Mouse (Mus musculus) mesoderm, embryonic 11.5 days (tissue): ENCODE data around the gene Slc39a12.

Experiments used
- DNase-seq: peaks from one replicate; pipeline ENCODE4 v3.0.0-alpha.2; 2012; ENCODE audit warnings: low read depth, low spot score

Slc39a12 gene

GRCm38 (mm10) chr2:14388162-14388561 lies at the start of gene Slc39a12:
Gene Slc39a12, plus strand, starts transcription at chr2:14388316.
- no peak for DNase-seq

- no peak for DNase-seq
These were observed 46.3 kb upstream of the Slc39a12 start for GRCm38 (mm10) chr2:14341652-14342308.

DNA sequence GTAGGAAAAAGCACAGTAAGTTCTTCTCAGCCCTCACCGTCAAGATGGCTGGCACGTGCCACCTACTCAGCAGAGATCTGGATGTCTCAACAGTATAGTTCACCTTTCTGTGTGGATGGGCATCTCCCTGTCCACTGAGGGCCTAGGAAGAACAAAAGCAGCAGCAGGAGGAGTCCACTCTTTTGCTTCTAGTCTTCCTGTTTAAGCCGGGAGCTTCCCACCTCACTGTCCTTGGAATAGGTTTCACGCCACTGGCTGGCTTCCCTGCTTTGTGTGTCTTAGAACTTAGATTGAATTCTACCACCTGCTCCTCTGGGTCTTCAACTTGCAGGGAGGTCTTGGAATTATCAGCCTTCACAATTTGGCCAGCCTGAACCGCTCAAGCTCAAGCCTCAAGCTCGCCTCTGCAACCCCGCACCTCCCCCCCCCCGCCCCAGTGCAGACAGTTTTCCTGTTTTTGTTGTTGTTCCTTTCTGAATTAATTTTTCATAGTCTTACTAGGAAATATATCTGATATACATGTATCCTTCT lies 45.7 kb upstream of the Slc39a12 start:
- DNase-seq: no peak

DNA sequence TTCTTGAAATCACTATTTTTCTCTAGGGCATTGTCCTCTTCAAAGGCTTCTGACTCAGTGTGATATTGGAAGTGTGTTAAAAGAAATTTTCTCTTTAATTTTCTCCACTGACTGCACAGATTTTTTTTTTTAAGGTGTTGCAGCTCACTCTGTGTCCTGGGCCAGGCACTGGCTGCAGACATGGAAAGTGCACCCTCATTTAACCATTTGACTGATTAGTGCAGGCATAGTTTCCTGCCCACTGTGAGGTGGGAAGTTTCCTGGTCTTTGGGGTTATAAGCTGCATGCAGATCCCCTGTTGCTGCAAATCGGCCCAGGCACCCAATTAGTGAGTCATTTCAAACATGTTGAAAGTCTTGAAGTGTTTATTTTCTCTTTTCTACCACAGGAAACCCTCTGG lies 740 bp downstream of the Slc39a12 start:
- no peak for DNase-seq

- DNase-seq: no peak
These were observed 2.8 kb downstream of the Slc39a12 start for GRCm38 (mm10) chr2:14390900-14391299.

DNA sequence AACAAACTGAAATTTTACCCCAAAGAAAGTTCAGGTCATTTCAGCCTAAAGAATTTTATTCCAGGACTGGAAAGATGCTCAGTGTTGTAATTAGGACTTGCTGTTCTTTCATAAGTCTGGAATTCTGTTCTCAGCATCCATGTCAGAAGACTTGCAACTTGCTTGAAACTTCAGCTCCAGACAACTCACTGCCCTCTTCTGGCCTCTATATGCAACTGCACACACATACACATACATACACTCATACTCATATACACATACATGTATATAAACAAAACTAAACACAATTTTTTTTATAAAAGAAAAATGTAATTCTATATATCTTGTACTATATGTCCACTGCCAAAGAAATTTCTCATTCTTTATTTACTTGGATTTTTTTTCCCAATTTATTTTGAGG lies 14.9 kb downstream of the Slc39a12 start:
- DNase-seq: no peak

DNA sequence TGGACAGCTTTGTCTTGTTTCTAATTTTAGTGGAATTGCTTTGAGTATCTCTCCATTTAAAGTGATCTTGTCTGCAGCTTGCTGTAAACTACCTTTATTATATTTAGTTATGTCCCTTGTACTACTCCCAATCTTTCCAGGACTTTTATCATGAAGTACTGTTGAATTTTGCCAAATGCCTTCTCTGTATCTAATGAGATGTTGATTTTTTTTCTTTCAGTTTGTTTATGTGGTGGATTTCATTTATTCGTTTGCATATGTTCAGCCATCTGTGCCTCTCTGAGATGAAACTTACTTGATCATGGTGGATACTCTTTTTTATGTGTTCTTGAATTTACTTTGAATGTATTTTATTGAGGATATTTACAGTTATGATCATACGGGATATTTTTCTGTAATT lies 40.9 kb downstream of the Slc39a12 start:
- no peak for DNase-seq

DNA sequence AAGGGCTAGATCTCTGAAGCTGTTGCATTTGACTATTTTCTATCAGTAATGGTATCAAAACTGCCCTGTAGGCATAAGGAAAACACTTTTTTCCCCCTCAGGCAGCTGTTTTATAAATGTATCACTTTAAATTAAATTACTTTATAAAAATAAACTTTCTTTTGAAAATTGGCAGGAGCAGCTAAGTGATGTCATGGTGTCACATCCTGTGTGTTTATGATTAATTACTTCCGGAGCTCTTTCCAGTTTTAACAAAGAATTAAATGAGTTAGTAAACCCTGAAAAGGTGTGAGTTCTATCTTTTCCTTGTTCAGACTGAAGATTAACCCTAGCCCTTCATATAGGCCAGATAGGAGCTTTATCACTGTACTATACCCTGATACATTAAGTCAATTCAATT lies 59.2 kb downstream of the Slc39a12 start:
- DNase-seq: no peak

DNA sequence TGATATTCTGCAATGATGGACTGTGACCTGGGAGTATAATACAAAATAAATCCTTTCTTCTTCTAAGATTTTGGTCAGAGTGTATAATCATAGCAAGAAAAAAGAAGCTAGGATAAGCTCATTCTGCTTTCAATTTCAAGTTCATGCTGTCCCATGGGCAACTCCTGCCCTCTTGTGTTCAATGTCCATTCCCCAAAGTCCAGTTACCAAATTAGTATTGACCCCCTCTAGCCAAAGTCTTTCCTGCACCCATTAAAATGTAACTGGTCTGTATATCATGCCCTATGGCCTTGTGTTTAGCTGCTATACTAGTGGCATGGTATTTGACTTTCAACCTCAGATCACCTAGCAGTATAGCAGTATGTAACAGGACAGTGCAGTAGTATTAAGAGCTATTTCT lies 62.8 kb downstream of the Slc39a12 start:
- no peak for DNase-seq

DNA sequence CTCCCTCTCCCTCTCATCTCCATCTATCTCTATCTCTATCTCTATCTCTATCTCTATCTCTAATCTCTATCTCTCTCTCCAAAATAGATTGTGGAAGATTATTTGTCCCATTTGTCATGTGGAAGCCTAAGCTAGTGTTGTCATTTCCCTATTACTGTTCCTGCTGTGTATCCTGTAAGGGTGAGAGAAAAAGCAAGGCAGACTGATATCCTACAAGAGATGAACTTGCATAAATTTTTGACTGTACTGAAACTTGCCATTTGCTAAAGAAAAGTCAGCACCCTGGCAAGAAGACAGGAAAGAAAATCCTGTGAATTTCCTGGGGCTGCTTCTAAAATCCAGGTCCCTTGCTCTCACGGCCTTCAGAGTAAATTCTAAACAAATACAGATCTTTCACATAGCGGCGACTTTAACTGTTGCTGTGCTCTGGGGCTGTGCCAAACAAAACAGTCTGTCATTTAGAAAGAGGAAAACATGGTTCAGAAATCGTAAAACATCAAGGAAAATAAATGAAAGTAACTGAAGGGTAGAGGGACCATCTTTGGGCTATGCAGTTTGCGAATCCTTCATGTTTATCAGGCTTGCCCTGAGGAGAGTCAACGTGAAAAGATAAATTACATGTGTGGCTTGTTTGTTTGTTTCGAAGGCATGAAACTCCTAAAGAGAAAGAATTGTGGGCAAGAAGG lies 67.0 kb downstream of the Slc39a12 start:
- DNase-seq: no peak

GRCm38 (mm10) chr2:14464438-14464837 lies 76.3 kb downstream of the Slc39a12 start:
- DNase-seq: peak; percentile 6

DNA sequence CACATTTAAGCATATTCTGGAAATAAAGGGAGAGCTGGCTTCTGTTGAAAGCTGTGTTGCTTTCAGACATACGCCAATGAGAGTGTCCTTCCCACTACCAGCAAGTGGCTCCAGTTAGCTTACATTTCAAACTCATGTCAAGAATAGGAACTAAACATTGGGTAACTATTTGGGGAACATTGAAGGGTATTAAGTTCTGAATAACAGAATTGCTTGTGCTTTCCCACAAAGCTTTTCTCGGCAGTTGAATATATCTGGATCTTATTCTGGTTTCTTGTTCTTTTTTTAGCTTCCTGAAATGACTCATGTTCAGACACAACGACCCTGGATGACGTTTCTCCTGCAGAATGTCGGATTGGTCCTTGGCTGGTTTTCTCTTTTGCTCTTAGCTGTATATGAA lies 106.0 kb downstream of the Slc39a12 start:
- DNase-seq: no peak

DNA sequence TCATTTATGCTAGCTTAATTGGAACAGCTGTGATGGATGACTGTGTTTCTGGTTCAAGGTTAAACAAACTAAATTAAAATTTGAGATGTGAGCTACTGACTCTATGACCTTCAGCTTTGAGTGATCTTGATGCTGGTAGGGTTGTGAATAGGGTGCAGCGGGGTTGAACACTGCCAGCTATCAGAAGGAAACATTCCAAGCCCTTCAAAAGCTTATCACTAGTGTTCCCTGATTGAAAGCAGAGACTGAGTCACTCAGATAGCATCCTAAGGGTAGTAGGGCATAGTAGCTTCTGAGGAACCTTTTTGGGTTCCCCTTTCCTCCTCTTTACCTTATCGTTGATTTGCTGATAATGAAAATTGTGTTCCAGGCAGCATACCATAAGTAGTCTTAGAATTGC lies 108.0 kb downstream of the Slc39a12 start:
- DNase-seq: no peak

GRCm38 (mm10) chr2:14502482-14502881 lies 114.4 kb downstream of the Slc39a12 start:
- no peak for DNase-seq

DNA sequence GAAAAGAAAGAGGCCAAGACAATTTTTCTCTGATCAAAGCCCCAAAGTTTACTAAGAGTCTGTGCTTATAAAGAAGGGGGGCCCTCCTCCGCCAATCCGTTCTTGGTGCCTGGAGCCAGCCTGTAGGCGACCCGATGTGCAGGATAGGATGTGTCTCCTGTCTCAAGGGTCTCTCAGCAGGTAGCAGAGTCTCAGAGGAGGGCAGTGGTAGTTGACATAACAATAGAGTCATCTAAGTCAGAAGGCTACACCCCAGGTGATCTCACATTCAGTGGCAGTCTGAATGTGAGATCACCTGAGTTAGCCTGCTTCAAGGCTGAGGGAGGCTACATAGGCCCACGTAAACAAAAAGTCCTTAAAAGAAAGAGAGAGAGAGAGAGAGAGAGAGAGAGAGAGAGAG lies 130.1 kb downstream of the Slc39a12 start:
- no peak for DNase-seq

- no peak for DNase-seq
These were observed 146.4 kb downstream of the Slc39a12 start for GRCm38 (mm10) chr2:14534325-14535077.

- peak; percentile 11 for DNase-seq
These were observed 147.1 kb downstream of the Slc39a12 start for GRCm38 (mm10) chr2:14535246-14535671.

DNA sequence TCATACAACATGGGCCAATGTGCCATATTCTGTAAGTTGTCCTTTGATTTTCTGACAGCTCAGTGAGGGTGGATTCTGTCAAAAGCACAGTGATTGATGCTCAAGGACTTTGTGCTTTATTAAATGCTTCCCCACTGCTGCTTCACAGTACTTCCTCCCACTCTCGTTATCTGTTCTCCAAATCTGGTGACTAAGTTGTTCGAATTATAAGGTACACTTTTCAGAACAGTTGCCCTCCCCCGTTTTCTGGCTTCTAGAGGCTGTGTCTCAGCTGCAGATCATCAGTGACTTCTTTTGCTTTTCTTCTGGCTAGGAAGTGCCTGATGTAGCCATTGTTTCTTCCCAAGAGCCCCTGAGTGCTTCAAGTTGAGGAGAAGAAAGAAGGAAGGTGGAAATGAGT lies 149.7 kb downstream of the Slc39a12 start:
- DNase-seq: no peak

- no peak for DNase-seq
These were observed 155.2 kb downstream of the Slc39a12 start for GRCm38 (mm10) chr2:14543355-14543754.

DNA sequence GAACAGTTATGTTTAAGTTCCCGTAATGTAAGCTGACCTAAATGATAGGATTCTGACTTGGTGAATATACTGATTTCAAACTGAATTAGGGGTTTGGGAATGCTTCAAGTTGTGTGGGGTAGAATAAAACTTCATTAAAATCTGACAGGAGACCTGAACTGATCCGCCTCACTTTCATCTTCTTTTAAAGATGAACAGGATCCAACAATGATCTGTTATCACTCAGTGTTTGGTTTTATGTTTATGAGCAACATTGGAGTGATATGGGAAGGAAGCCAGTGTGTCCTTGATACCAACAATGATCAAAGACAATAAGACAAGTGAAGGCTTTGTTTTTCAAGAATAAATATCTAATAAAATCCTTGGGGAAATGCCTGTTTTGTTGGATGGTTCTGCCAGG lies 155.7 kb downstream of the Slc39a12 start:
- no peak for DNase-seq
